Mouse (Mus musculus) hindbrain, embryonic 11.5 days (tissue): ENCODE data around the gene Phf23. TPM values are rescaled to one million over a fixed set of nuclear protein-coding genes. Genes with fewer than 3 reads are reported as not detected.

Experiments
- ATAC-seq: fragments of 200-750 bp; cut with Nextera tagmentation; 2 replicates; pipeline ENCODE4 v1.8.0; 2017; ENCODE audit warnings: mild to moderate bottlenecking, moderate TSS enrichment, moderate library complexity; ENCODE audit not compliant: low FRiP score
- DNase-seq: peaks from one replicate; pipeline ENCODE4 v3.0.0-alpha.2; 2015; ENCODE audit warnings: low spot score
- H3K27ac ChIP-seq: fragments of 300-500 bp; sonication (generic); 2 replicates; pipeline ENCODE4 v1.5.1; 2014; ENCODE audit warnings: mild to moderate bottlenecking, low read depth, low read length
- H3K27me3 ChIP-seq: fragments of 300-500 bp; sonication (generic); 2 replicates; pipeline ENCODE4 v1.6.1; 2014; ENCODE audit warnings: mild to moderate bottlenecking, low read length, moderate library complexity, mixed read lengths; ENCODE audit not compliant: control insufficient read depth, insufficient read depth
- H3K36me3 ChIP-seq: fragments of 300-500 bp; sonication (generic); 2 replicates; pipeline ENCODE4 v1.6.1; 2014; ENCODE audit warnings: mild to moderate bottlenecking, low read length, moderate library complexity, mixed read lengths; ENCODE audit not compliant: control insufficient read depth, insufficient read depth
- H3K4me1 ChIP-seq: fragments of 300-500 bp; sonication (generic); replicated peaks from 2 replicates; pipeline ENCODE4 v1.6.1; 2014; ENCODE audit warnings: low read length, mixed read lengths; ENCODE audit not compliant: control insufficient read depth, insufficient read depth
- H3K4me2 ChIP-seq: fragments of 300-500 bp; sonication (generic); replicated peaks from 2 replicates; pipeline ENCODE4 v1.6.1; 2014; ENCODE audit warnings: mild to moderate bottlenecking, low read depth, low read length
- H3K4me3 ChIP-seq: fragments of 300-500 bp; sonication (generic); 2 replicates; pipeline ENCODE4 v1.5.1; 2014; ENCODE audit warnings: low read depth, low read length
- H3K9ac ChIP-seq: fragments of 300-500 bp; sonication (generic); 2 replicates; pipeline ENCODE4 v1.6.1; 2014; ENCODE audit warnings: low read depth, low read length
- H3K9me3 ChIP-seq: fragments of 300-500 bp; sonication (generic); 2 replicates; pipeline ENCODE4 v1.6.1; 2016; ENCODE audit warnings: low read length; ENCODE audit not compliant: control insufficient read depth
- WGBS: fragments of 180-500 bp; shearing (Covaris S2); extraction: QIAGEN DNeasy Blood & Tissue Kit; methylation state at CpG from one replicate; pipeline ENCODE4 v1.1.7; 2014; 5-methylcytosine and 5-hydroxymethylcytosine counted together
- polyA plus RNA-seq: library from polyadenylated mRNA; unstranded; fragments of >200 nt; fragmentation: Nextera tagmentation; extraction: Ambion mirVana; gene quantifications from 2 replicates; pipeline ENCODE4 v1.2.1, GENCODE M21; 2014

Gene Phf23
- polyA plus RNA-seq, 1 experiment from 2014 or later, result 57.5 TPM

GRCm38 (mm10) chr11:69966860-69967517 is 28.6 kb upstream of the Phf23 start:
- Histone ChIP-seq H3K4me3 (peak overlapping the region; percentile 20), H3K4me2 (peak overlapping the region; percentile 26), H3K9me3 (no peaks in the 10 kb centered on the region), H3K27me3 (peaks cover 54% of the 10 kb centered on the region), H3K4me1 (peaks cover 2% of the 10 kb centered on the region; the same call in 1 of the 2 replicates), H3K9ac (no peak overlapping the region), H3K36me3 (0 out of 2 replicates have a peak, but pooled peaks cover 3% of the 10 kb centered on the region), H3K27ac (no peak overlapping the region)
- ATAC-seq (no peak), DNase-seq (no peak)
- WGBS, result 41% methylated on average over 17 of the region's 17 CpGs

DNA sequence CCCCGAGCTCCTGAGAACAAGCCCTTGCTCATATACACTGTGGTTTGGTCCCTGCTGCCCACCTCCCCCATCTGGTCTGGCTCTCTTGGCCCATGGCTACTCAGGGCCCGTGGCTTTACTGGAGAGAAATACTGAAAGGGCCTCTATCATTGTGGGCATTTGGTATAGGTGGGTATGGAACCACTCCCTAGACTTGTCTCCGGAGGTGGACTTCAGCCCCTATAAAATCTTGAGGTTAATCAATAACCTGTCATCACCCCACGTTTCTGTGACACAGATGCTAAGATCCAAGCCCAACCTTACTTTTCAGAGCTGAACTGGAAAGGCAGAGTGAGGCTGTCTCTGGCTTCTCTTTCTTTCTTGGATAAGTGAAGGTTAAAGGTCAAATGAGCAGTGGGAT is 26.8 kb upstream of the Phf23 start:
- Histone ChIP-seq H3K27ac (no peak overlapping the region), H3K4me1 (peaks cover 2% of the 10 kb centered on the region; the same call in 1 of the 2 replicates), H3K9ac (no peak overlapping the region), H3K9me3 (no peaks in the 10 kb centered on the region), H3K4me2 (no peak overlapping the region), H3K36me3 (0 out of 2 replicates have a peak, but pooled peaks cover 3% of the 10 kb centered on the region), H3K4me3 (no peak overlapping the region), H3K27me3 (peaks cover 40% of the 10 kb centered on the region)
- 88% methylated on average over 4 of the region's 4 CpGs for WGBS
- ATAC-seq, result no peak
- no peak for DNase-seq

GRCm38 (mm10) chr11:69970222-69970621 is 25.4 kb upstream of the Phf23 start:
- no peak overlapping the region for H3K9ac ChIP-seq
- H3K27me3 ChIP-seq, result peaks cover 26% of the 10 kb centered on the region
- no peak for DNase-seq
- peaks cover 3% of the 10 kb centered on the region; the same call in 1 of the 2 replicates for H3K36me3 ChIP-seq
- H3K9me3 ChIP-seq, result no peaks in the 10 kb centered on the region
- 85% methylated on average over 6 of the region's 6 CpGs for WGBS
- no peak for ATAC-seq
- H3K4me2 ChIP-seq, result no peak overlapping the region
- H3K27ac ChIP-seq, result no peak overlapping the region
- H3K4me3 ChIP-seq, result no peak overlapping the region
- H3K4me1 ChIP-seq, result peaks cover 2% of the 10 kb centered on the region; the same call in 1 of the 2 replicates

DNA sequence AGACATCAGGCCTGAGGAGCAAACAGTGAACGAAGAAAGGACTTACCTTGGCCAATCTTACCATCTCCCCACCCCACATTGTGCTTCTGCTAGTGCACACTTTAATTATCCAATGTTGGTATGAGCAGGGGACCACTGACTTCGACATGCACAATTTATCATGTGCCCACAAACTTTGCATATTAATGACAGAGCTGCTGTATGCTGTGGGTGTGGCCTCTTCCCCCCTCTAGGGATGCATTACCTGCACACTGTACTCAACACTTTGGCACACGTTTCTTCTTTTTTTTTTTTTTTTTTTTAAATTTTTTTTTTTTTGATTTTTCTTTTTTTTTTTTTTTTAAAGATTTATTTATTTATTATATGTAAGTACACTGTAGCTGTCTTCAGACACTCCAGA is 24.8 kb upstream of the Phf23 start:
- WGBS, result 86% methylated on average over 3 of the region's 3 CpGs
- ATAC-seq (no peak), DNase-seq (no peak)
- H3K27ac ChIP-seq, result no peak overlapping the region
- H3K27me3 ChIP-seq, result peaks cover 21% of the 10 kb centered on the region
- H3K4me2 ChIP-seq, result no peak overlapping the region
- no peak overlapping the region for H3K4me3 ChIP-seq
- peaks cover 3% of the 10 kb centered on the region; the same call in 1 of the 2 replicates for H3K36me3 ChIP-seq
- H3K9ac ChIP-seq, result no peak overlapping the region
- 0 out of 2 replicates have a peak, but pooled peaks cover 2% of the 10 kb centered on the region for H3K4me1 ChIP-seq
- H3K9me3 ChIP-seq, result no peaks in the 10 kb centered on the region

DNA sequence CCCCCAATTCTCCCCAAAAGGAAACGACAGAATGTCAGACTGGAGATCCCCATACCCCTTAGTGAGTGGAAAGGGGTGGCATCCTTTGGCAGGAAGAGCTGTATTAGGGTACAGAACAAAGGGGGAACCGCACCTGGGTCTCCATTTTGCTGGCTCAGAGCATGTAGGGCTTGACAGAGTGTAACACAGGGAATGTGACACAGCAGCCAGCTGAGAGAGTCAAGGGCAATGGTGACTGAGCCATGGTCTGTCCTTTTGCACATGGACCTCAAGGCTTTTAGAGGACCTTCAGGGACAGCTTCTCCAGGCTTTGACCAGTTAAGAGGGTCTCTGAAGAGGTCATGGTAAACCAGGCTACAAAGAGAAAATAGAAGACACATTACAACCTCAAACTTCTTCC is 20.7 kb upstream of the Phf23 start:
- H3K4me3 ChIP-seq, result no peak overlapping the region
- no peaks in the 10 kb centered on the region for H3K4me1 ChIP-seq
- peaks cover 3% of the 10 kb centered on the region; the same call in 1 of the 2 replicates for H3K36me3 ChIP-seq
- no peaks in the 10 kb centered on the region for H3K9me3 ChIP-seq
- 94% methylated on average over 2 of the region's 2 CpGs for WGBS
- no peak for ATAC-seq
- no peaks in the 10 kb centered on the region for H3K27me3 ChIP-seq
- H3K9ac ChIP-seq, result no peak overlapping the region
- no peak for DNase-seq
- H3K27ac ChIP-seq, result no peak overlapping the region
- no peak overlapping the region for H3K4me2 ChIP-seq

DNA sequence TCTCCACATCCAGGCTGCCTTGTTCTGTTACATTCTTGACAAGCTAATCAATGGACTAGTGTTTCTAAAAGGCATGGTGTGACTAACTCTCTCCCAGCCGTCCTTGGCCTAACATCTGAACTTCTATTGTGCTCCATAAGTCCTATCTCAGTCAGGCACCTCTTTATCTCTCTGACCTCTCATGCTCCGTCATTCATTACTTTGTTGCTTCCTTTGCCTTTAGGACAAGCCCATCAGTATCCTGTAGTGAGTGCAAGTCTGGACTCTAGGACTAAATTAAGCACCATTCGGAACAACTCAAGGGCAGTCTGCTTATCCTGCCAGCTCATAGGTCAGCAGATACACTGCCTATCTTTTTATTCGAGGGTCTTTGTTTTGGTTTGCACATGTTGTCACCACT is 19.3 kb upstream of the Phf23 start:
- no peak overlapping the region for H3K27ac ChIP-seq
- 86% methylated on average over 4 of the region's 4 CpGs for WGBS

GRCm38 (mm10) chr11:69979827-69980195 is 15.8 kb upstream of the Phf23 start:
- ATAC-seq, result no peak

More for the DNA sequence above, 19.3 kb upstream of the Phf23 start:
- no peaks in the 10 kb centered on the region for H3K4me1 ChIP-seq
- no peak overlapping the region for H3K9ac ChIP-seq
- H3K36me3 ChIP-seq, result no peaks in the 10 kb centered on the region; the same call in 1 of the 2 replicates
- no peak overlapping the region for H3K4me3 ChIP-seq
- no peaks in the 10 kb centered on the region for H3K9me3 ChIP-seq
- ATAC-seq (no peak), DNase-seq (no peak)
- no peak overlapping the region for H3K4me2 ChIP-seq
- H3K27me3 ChIP-seq, result no peaks in the 10 kb centered on the region

DNA sequence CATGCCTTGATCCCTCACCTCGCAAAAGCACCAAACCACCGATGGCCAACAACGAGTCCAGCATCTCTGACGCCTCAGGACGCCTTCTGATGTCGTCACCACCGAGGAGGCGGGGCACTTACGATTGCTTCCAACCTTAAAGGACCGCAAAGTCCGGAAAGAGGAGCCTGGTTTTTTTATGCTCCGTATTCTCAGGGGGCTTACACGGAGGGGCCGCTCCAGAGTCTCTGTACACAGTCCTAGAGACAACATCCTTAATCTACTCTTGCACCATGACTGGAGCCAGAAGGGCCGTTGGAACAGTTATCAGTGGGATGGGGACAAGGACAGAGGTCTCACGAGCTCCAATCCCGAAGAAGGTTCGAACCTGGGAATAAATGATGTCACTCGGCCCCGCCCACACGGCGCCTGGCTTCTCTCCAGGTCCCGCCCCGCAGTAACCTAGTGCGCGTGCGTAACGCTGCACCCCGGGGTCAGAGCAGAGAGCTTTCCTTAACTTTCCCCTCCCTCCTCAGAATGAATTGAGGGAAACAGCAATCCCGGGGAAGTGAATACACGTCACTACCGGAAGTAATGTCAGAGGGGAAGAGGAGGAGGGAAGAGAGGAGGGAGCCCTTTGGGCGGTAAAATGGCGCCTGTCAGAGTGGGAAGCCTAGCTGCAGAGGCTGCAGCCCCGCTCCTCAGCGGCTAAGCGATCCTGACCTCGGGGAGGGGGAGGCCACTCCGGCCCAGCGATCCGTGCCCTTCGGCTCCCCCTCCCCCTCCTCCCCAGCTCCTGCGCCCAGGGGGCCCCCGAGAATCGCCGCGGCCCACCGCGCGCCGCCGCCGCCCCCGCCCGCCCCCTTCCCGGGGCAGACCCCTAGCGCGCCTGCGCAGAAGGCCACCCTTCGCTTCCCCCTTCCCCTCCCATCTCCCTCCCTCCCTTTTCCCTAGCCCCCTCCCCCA is 15.1 kb upstream of the Phf23 start:
- peak overlapping the region; percentile 94 for H3K4me3 ChIP-seq
- WGBS, result under 1% methylated on average over 38 of the region's 60 CpGs
- peaks cover 11% of the 10 kb centered on the region for H3K4me1 ChIP-seq
- DNase-seq (peak; percentile 99), ATAC-seq (peak; percentile 94)
- H3K9me3 ChIP-seq, result no peaks in the 10 kb centered on the region
- H3K27me3 ChIP-seq, result no peaks in the 10 kb centered on the region
- H3K9ac ChIP-seq, result peak overlapping the region; percentile 81
- peak overlapping the region; percentile 99 for H3K27ac ChIP-seq
- H3K36me3 ChIP-seq, result no peaks in the 10 kb centered on the region
- H3K4me2 ChIP-seq, result peak overlapping the region; percentile 77

More at GRCm38 (mm10) chr11:69979827-69980195, 15.8 kb upstream of the Phf23 start:
- Histone ChIP-seq H3K27me3 (no peaks in the 10 kb centered on the region), H3K9me3 (no peaks in the 10 kb centered on the region), H3K4me2 (peak overlapping the region; percentile 77), H3K36me3 (no peaks in the 10 kb centered on the region; the same call in 1 of the 2 replicates), H3K9ac (peak overlapping the region; percentile 54), H3K4me1 (peaks cover 11% of the 10 kb centered on the region), H3K4me3 (peak overlapping the region; percentile 94), H3K27ac (peak overlapping the region; percentile 99)
- 4% methylated on average over 16 of the region's 16 CpGs for WGBS
- no peak for DNase-seq
